25 mouse cellular contexts compared by ENCODE assay signal in the genomic region with DNA sequence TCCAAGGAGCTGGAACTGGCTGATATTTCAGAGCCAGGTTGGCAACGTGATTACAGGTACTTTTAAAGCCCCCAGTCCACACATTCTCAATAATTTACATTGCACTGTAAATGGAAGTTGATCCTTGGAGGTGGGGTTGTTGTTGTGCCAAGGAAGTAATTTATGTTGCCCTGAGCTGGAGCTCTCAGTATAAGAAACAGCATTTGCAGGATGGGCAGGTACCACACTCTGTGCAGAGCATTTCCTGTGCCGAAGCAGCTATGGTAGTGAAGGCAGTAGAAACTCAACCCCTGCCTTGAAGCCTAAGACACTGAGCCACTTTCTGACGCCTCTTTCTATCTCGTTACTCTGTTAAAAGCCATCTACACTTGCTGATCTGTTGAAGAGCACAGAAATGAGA. TPM values are rescaled to one million over a fixed set of nuclear protein-coding genes. Genes with fewer than 3 reads are reported as not detected.
A peak's percentile ranks its signal among the peaks of the same experiment; 100 is the strongest.
DNase-seq lines count a peak whose midpoint lies in the region; ATAC-seq and TF ChIP-seq lines count a peak whose summit lies in the region.
"Had no signal": no experiment of that assay in that cellular context is flagged by ENCODE, and none has a peak within 500 bp of the region (broad histone marks: within the 10 kb centered on the region; RNA-seq: fewer than 3 reads in every experiment).

No protein-coding gene starts in this region.

- peak overlapping the region; percentile 68 for H3K27ac ChIP-seq in liver, adult 2 months (replicated peaks; ENCODE audit: insufficient read depth, low read depth, low read length)
- H3K27ac ChIP-seq in liver, embryonic 11.5 days (ENCODE audit: low read depth, low read length) = no peak overlapping the region
- no peak overlapping the region for H3K27ac ChIP-seq in cerebellum, adult 2 months (ENCODE audit: insufficient read depth, low read length)
- H3K27ac ChIP-seq: embryonic facial prominence, embryonic 15.5 days; forebrain, embryonic 13.5 days; kidney, embryonic 15.5 days; left cerebral cortex, adult 2 months; liver, embryonic 12.5 days; lung, embryonic 15.5 days; stomach, embryonic 15.5 days had no signal

- DNase-seq in heart, adult 11 months = peak; percentile 84
- DNase-seq in heart, postnatal 10 days = no peak
- DNase-seq in liver, adult 2 months (ENCODE audit: extremely low read depth, low read depth, low spot score) = no peak
- DNase-seq in liver, embryonic 11.5 days (ENCODE audit: low spot score) = no peak
- DNase-seq in T-cell, adult 2 months (ENCODE audit: low spot score) = peak; percentile 23
- no peak for DNase-seq in left cerebral cortex, postnatal 14 days (ENCODE audit: low spot score in 2 of 2)
- no peak for DNase-seq in cerebellum, adult 2 months
- DNase-seq: cerebellum, adult 18-20 months; right cerebral cortex, adult 18-20 months; spleen, adult 18-20 months had no signal

- no peak for ATAC-seq in liver, embryonic 11.5 days (replicated peaks; ENCODE audit: low FRiP score)
- ATAC-seq: forebrain, embryonic 13.5 days; liver, embryonic 12.5 days; midbrain, embryonic 16.5 days had no signal

- H3K9ac ChIP-seq in liver, adult 2 months (ENCODE audit: low read depth, low read length) = peak overlapping the region; percentile 18
- no peak overlapping the region for H3K9ac ChIP-seq in liver, embryonic 11.5 days (ENCODE audit: low read depth, low read length)
- H3K9ac ChIP-seq: embryonic facial prominence, embryonic 15.5 days; forebrain, embryonic 13.5 days; kidney, embryonic 15.5 days; liver, embryonic 12.5 days; lung, embryonic 15.5 days; stomach, embryonic 15.5 days had no signal

- H3K4me3 ChIP-seq in liver, adult 2 months (ENCODE audit: insufficient read depth, low read depth, low read length) = no peak overlapping the region
- no peak overlapping the region for H3K4me3 ChIP-seq in liver, embryonic 11.5 days (ENCODE audit: low read depth, low read length)
- no peak overlapping the region for H3K4me3 ChIP-seq in myocyte
- no peak overlapping the region for H3K4me3 ChIP-seq in cerebellum, adult 2 months (replicated peaks; ENCODE audit: insufficient read depth, low read depth, low read length)
- H3K4me3 ChIP-seq: embryonic facial prominence, embryonic 15.5 days; forebrain, embryonic 13.5 days; kidney, embryonic 15.5 days; left cerebral cortex, adult 2 months; liver, embryonic 12.5 days; lung, embryonic 15.5 days; stomach, embryonic 15.5 days had no signal

- TF ChIP-seq CTCF in liver, adult 2 months (IDR thresholded peaks at IDR 0.05; ENCODE audit: low read depth, low read length) = no peak
- TF ChIP-seq CTCF in cerebellum, adult 2 months (IDR thresholded peaks at IDR 0.05; ENCODE audit: borderline replicate concordance, insufficient read depth, low read depth, low read length) = no peak

- H3K36me3 ChIP-seq in liver, adult 2 months (ENCODE audit: control insufficient read depth, insufficient read depth, low read length) = no peaks in the 10 kb centered on the region
- no peaks in the 10 kb centered on the region for H3K36me3 ChIP-seq in liver, embryonic 11.5 days (ENCODE audit: control insufficient read depth, insufficient read depth, low read length)
- H3K36me3 ChIP-seq in myocyte (ENCODE audit: control insufficient read depth, insufficient read depth) = no peaks in the 10 kb centered on the region
- H3K36me3 ChIP-seq: embryonic facial prominence, embryonic 15.5 days; kidney, embryonic 15.5 days; liver, embryonic 12.5 days; lung, embryonic 15.5 days; stomach, embryonic 15.5 days had no signal

- 65% methylated on average over 4 of the region's 4 CpGs for WGBS in liver, adult 2 months
- 56% methylated on average over 4 of the region's 4 CpGs for WGBS in liver, embryonic 11.5 days
- 44% methylated on average over 4 of the region's 4 CpGs for WGBS in cerebellum, adult 2 months

- no peak overlapping the region for H3ac ChIP-seq in myocyte (ENCODE audit: control insufficient read depth, insufficient read length)

- no peak for TF ChIP-seq POLR2A in liver, adult 2 months (IDR thresholded peaks at IDR 0.05; ENCODE audit: extremely low read depth, insufficient read depth, low read length)
- no peak for TF ChIP-seq POLR2A in myocyte (IDR thresholded peaks at IDR 0.05; ENCODE audit: insufficient read length, low read depth)
- no peak for TF ChIP-seq POLR2A in cerebellum, adult 2 months (IDR thresholded peaks at IDR 0.05; ENCODE audit: borderline replicate concordance, insufficient read depth, low read length)

- no peaks in the 10 kb centered on the region for H3K9me3 ChIP-seq in liver, embryonic 11.5 days (ENCODE audit: control insufficient read depth, low read length)
- H3K9me3 ChIP-seq: embryonic facial prominence, embryonic 15.5 days; forebrain, embryonic 13.5 days; kidney, embryonic 15.5 days; liver, embryonic 12.5 days; lung, embryonic 15.5 days; stomach, embryonic 15.5 days had no signal

- H3K4me1 ChIP-seq in liver, adult 2 months (ENCODE audit: control insufficient read depth, insufficient read depth, low read length) = peaks cover 25% of the 10 kb centered on the region
- H3K4me1 ChIP-seq in liver, embryonic 11.5 days (replicated peaks; ENCODE audit: control insufficient read depth, insufficient read depth, low read length) = peaks cover 7% of the 10 kb centered on the region
- H3K4me1 ChIP-seq in cerebellum, adult 2 months (ENCODE audit: control insufficient read depth, insufficient read depth, low read length) = peaks cover 3% of the 10 kb centered on the region; the same call in 1 of the 2 replicates

- H3K27me3 ChIP-seq in liver, adult 2 months (ENCODE audit: control insufficient read depth, insufficient read depth, low read length) = no peaks in the 10 kb centered on the region
- no peaks in the 10 kb centered on the region for H3K27me3 ChIP-seq in liver, embryonic 11.5 days (replicated peaks; ENCODE audit: control insufficient read depth, insufficient read depth, low read length)
- peaks cover 4% of the 10 kb centered on the region for H3K27me3 ChIP-seq in myocyte (ENCODE audit: control insufficient read depth, insufficient read depth, insufficient read length)
- H3K27me3 ChIP-seq in cerebellum, adult 2 months (ENCODE audit: control insufficient read depth, insufficient read depth, low read length) = no peaks in the 10 kb centered on the region
- H3K27me3 ChIP-seq: forebrain, embryonic 13.5 days; kidney, embryonic 15.5 days; liver, embryonic 12.5 days; lung, embryonic 15.5 days; stomach, embryonic 15.5 days had no signal

- no peaks in the 10 kb centered on the region for H3K79me2 ChIP-seq in liver, adult 2 months (ENCODE audit: control insufficient read depth, insufficient read depth, low read length)
- H3K79me2 ChIP-seq in myocyte (ENCODE audit: control insufficient read depth, insufficient read depth) = no peaks in the 10 kb centered on the region

- intact Hi-C loops in heart, postnatal 10 days (cut with DNase I) = loop anchor here (2.0 to 10.0 kb wide), 4 partner anchors 25 to 729 kb away; no protein-coding TSS in a partner anchor
- intact Hi-C loops in left cerebral cortex, postnatal 14 days (cut with DNase I) = loop anchor here (5.0 kb wide), 1 partner anchor 232 kb away; no protein-coding TSS in a partner anchor

- H3K4me2 ChIP-seq in liver, embryonic 11.5 days = no peak overlapping the region
- peak overlapping the region; percentile 45 for H3K4me2 ChIP-seq in myocyte (ENCODE audit: low read depth)
- H3K4me2 ChIP-seq: embryonic facial prominence, embryonic 15.5 days; forebrain, embryonic 13.5 days; kidney, embryonic 15.5 days; liver, embryonic 12.5 days; lung, embryonic 15.5 days; stomach, embryonic 15.5 days had no signal

TF ChIP-seq in myocyte, 11 proteins besides CTCF, POLR2A, EP300 and RAD21:
- no peak for TF ChIP-seq MAX (IDR thresholded peaks at IDR 0.05; ENCODE audit: low read depth)
- no peak for TF ChIP-seq USF1 (IDR thresholded peaks at IDR 0.05; ENCODE audit: low read depth)
- TF ChIP-seq TCF3 (IDR thresholded peaks at IDR 0.05; ENCODE audit: insufficient read length, low read depth) = no peak
- TF ChIP-seq E2F4 (IDR thresholded peaks at IDR 0.05; ENCODE audit: insufficient read depth) = no peak
- TF ChIP-seq MYOD1 (IDR thresholded peaks at IDR 0.05; ENCODE audit: control insufficient read depth in 1 of 3, insufficient read length in 2 of 3, low read depth in 2 of 3) = no peak
- no peak for TF ChIP-seq CEBPB (IDR thresholded peaks at IDR 0.05; ENCODE audit: insufficient read depth, poor library complexity, severe bottlenecking)
- no peak for TF ChIP-seq SRF (IDR thresholded peaks at IDR 0.05; ENCODE audit: control insufficient read depth, insufficient read length, low read depth)
- TF ChIP-seq REST (IDR thresholded peaks at IDR 0.05; ENCODE audit: insufficient read depth, insufficient read length) = no peak
- no peak for TF ChIP-seq TCF12 (IDR thresholded peaks at IDR 0.05; ENCODE audit: insufficient read depth, poor library complexity, severe bottlenecking)

RNA-seq across cellular contexts. Expression of a gene that starts 23.2 kb away (rescaled TPM):
- total RNA-seq in heart, postnatal 10 days (2021) = 10 to 100 TPM; 45.8 to 66.3 TPM
- total RNA-seq in liver, adult 2 months (2014; rRNA removed) = 0.27 and 0.28 TPM in 2 replicates
- polyA plus RNA-seq in liver, adult 2 months (2012; rRNA removed) = 0.04 and 0.07 TPM in 2 replicates
- polyA plus RNA-seq in liver, embryonic 11.5 days (2014; fragmentation: Nextera tagmentation; extraction: Ambion mirVana) = 0.08 TPM in 1 of 2 replicates, not detected in the other
- polyA plus RNA-seq in myocyte (2012; fragmentation: generic; extraction: Trizol) = 55.6 TPM
- under 1 TPM; 0.38 to 0.42 TPM for total RNA-seq in left cerebral cortex, postnatal 14 days (2021)
- 0.06 and 0.08 TPM in 2 replicates for polyA plus RNA-seq in cerebellum, adult 2 months (2012; rRNA removed)
- total RNA-seq: adrenal gland, adult 2 months; common myeloid progenitor, adult 5-6 weeks; granulocyte monocyte progenitor cell, adult 5-6 weeks; hematopoietic stem cell, adult 5-6 weeks; layer of hippocampus, adult 18-20 months; left cerebral cortex, adult 2 months; megakaryocyte progenitor cell, adult 5-6 weeks had no signal
- polyA plus RNA-seq: adrenal gland, adult 2 months; forebrain, embryonic 13.5 days; midbrain, embryonic 16.5 days had no signal

Comparison
In these comparisons a context has a peak if more than half of its experiments do, and no peak if none do; other contexts are left out.
1. DNase-seq: peak in heart, adult 11 months (single experiment) and T-cell, adult 2 months (single experiment); none in heart, postnatal 10 days (0 of 2), liver, adult 2 months (single experiment), liver, embryonic 11.5 days (single experiment), left cerebral cortex, postnatal 14 days (0 of 2) and cerebellum, adult 2 months (0 of 2).
2. RNA of a gene that starts 23.2 kb away (polyA plus RNA-seq): 55.6 TPM in myocyte (single experiment); 0.06 to 0.08 TPM in cerebellum, adult 2 months, 0.04 to 0.07 TPM in liver, adult 2 months and 0.08 TPM in liver, embryonic 11.5 days; every median in the first group is over 10 times any median in the second.